Mouse (Mus musculus) retina, embryonic 14.5 days (tissue): ENCODE measurements around the gene Col6a6.
A peak's percentile ranks its signal among the peaks of the same experiment; 100 is the strongest.
"Not testable (repeated sequence)": the region's sequence is repeated elsewhere in the genome, so short reads cannot be mapped to it uniquely, and the experiment has no call there.

Source experiments
- DNase-seq: peaks from one replicate; pipeline ENCODE4 v3.0.0-alpha.2; 2015; ENCODE audit warnings: low spot score

The Col6a6 gene

GRCm38 (mm10) chr9:105827791-105828385 lies at the start of gene Col6a6:
Col6a6 (minus strand) TSS chr9:105828160.
- no peak for DNase-seq

GRCm38 (mm10) chr9:105876124-105876523 lies 48.2 kb upstream of the Col6a6 start:
- DNase-seq = no peak

GRCm38 (mm10) chr9:105871643-105872042 lies 43.7 kb upstream of the Col6a6 start:
- no peak for DNase-seq

GRCm38 (mm10) chr9:105857773-105858172 lies 29.8 kb upstream of the Col6a6 start:
- peak; percentile 81 for DNase-seq

- DNase-seq = no peak
These were observed 24.8 kb upstream of the Col6a6 start for GRCm38 (mm10) chr9:105852778-105853065.

GRCm38 (mm10) chr9:105852015-105852777 lies 24.2 kb upstream of the Col6a6 start:
- DNase-seq = no peak

GRCm38 (mm10) chr9:105851011-105851410 lies 23.1 kb upstream of the Col6a6 start:
- no peak for DNase-seq

- no peak for DNase-seq
These were observed 20.4 kb upstream of the Col6a6 start for GRCm38 (mm10) chr9:105848396-105848795.

GRCm38 (mm10) chr9:105847261-105847660 lies 19.3 kb upstream of the Col6a6 start:
- no peak for DNase-seq

GRCm38 (mm10) chr9:105841386-105841785 lies 13.4 kb upstream of the Col6a6 start:
- not testable (repeated sequence) for DNase-seq

- no peak for DNase-seq
These were observed 11.2 kb upstream of the Col6a6 start for GRCm38 (mm10) chr9:105839147-105839515.

- no peak for DNase-seq
These were observed 10.6 kb upstream of the Col6a6 start for GRCm38 (mm10) chr9:105838396-105839146.

GRCm38 (mm10) chr9:105835587-105835986 lies 7.6 kb upstream of the Col6a6 start:
- no peak for DNase-seq

GRCm38 (mm10) chr9:105834799-105835198 lies 6.8 kb upstream of the Col6a6 start:
- no peak for DNase-seq

GRCm38 (mm10) chr9:105831291-105831690 lies 3.3 kb upstream of the Col6a6 start:
- DNase-seq = no peak

GRCm38 (mm10) chr9:105827076-105827647 lies 798 bp downstream of the Col6a6 start:
- DNase-seq = no peak

GRCm38 (mm10) chr9:105820711-105821110 lies 7.2 kb downstream of the Col6a6 start:
- DNase-seq = no peak

- DNase-seq = no peak
These were observed 8.7 kb downstream of the Col6a6 start for GRCm38 (mm10) chr9:105819155-105819709.

- DNase-seq = no peak
These were observed 13.5 kb downstream of the Col6a6 start for GRCm38 (mm10) chr9:105814436-105814835.

- no peak for DNase-seq
These were observed 16.5 kb downstream of the Col6a6 start for GRCm38 (mm10) chr9:105811458-105811857.

GRCm38 (mm10) chr9:105808920-105809505 lies 18.9 kb downstream of the Col6a6 start:
- no peak for DNase-seq

- DNase-seq = no peak
These were observed 24.5 kb downstream of the Col6a6 start for GRCm38 (mm10) chr9:105803416-105803815.
